Mouse (Mus musculus): Measurements from ENCODE around the gene Dennd1a. TPM values are rescaled to one million over a fixed set of nuclear protein-coding genes. Genes with fewer than 3 reads are reported as not detected.
A peak's percentile ranks its signal among the peaks of the same experiment; 100 is the strongest.

Dennd1a gene
- polyA plus RNA-seq, 1 experiment from 2014 or later: 18.1 TPM

DNA sequence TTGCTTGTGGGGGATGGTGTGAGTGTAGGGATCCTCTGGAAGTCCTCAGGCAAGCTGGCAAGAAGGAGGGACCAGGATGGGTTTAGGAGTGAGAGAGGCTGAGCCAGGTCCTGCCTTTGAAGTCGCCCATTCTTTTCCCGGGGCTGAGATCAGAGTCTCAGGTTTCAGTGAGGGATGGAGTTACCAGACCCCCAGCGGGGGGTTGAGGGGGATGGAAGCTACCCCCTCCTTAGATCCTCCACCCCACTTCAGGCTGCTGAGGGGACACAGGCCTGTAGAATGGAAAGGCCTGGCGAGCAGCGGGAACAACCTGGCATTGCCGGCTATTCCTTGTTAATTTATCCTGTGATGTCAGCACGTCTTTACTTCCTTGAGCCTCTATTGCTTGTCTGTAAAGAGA, 505.2 kb downstream of the Dennd1a start:
- no peak for ATAC-seq (replicated peaks)
- H3K9ac ChIP-seq (replicated peaks): no peak overlapping the region
- no peak overlapping the region for H3K4me3 ChIP-seq
- WGBS: 12% methylated on average over 7 of the region's 7 CpGs
- H3K9me3 ChIP-seq: no peaks in the 10 kb centered on the region
- no peaks in the 10 kb centered on the region for H3K27me3 ChIP-seq
- no peaks in the 10 kb centered on the region for H3K36me3 ChIP-seq
- H3K4me1 ChIP-seq: peaks cover 51% of the 10 kb centered on the region
- no peak overlapping the region for H3K27ac ChIP-seq (replicated peaks)
- H3K4me2 ChIP-seq (replicated peaks): no peak overlapping the region

DNA sequence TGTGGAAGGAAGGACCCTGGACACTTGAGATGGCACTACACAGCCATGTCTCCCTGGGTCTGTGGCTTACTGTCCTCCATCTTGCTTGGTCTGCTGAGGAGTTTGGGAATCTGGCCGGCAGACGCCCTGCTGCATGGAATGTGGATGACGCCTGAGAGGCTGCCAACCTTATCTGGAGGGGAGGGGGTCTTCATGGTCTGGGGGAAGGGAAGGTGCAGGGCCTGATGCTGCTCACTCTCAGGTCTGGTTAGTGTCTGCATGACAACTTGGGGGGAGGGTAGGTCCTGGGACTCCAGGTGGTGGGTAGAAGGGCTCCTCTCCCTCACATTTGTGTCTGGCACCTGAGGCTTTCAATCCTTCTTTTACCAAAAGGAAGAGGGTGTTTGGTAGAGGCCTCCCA, 505.8 kb downstream of the Dennd1a start:
- no peak overlapping the region for H3K4me3 ChIP-seq
- no peak overlapping the region for H3K4me2 ChIP-seq (replicated peaks)
- no peaks in the 10 kb centered on the region for H3K36me3 ChIP-seq
- H3K4me1 ChIP-seq: peaks cover 54% of the 10 kb centered on the region
- H3K9me3 ChIP-seq: no peaks in the 10 kb centered on the region
- H3K27ac ChIP-seq (replicated peaks): no peak overlapping the region
- WGBS: 27% methylated on average over 3 of the region's 3 CpGs
- no peak overlapping the region for H3K9ac ChIP-seq (replicated peaks)
- no peak for ATAC-seq (replicated peaks)
- H3K27me3 ChIP-seq: no peaks in the 10 kb centered on the region

- H3K4me2 ChIP-seq (replicated peaks): peak overlapping the region; percentile 39
- H3K27me3 ChIP-seq: no peaks in the 10 kb centered on the region
- H3K9ac ChIP-seq (replicated peaks): peak overlapping the region; percentile 27; the same call in 1 of the 2 replicates
- peaks cover 61% of the 10 kb centered on the region for H3K4me1 ChIP-seq
- no peaks in the 10 kb centered on the region for H3K9me3 ChIP-seq
- peak overlapping the region; percentile 26 for H3K4me3 ChIP-seq
- peak; percentile 26 for ATAC-seq (replicated peaks)
- no peaks in the 10 kb centered on the region for H3K36me3 ChIP-seq
- 2% methylated on average over 14 of the region's 14 CpGs for WGBS
- peak overlapping the region; percentile 25; the same call in 1 of the 2 replicates for H3K27ac ChIP-seq (replicated peaks)
These were observed 506.8 kb downstream of the Dennd1a start for GRCm38 (mm10) chr2:37780270-37780929.

DNA sequence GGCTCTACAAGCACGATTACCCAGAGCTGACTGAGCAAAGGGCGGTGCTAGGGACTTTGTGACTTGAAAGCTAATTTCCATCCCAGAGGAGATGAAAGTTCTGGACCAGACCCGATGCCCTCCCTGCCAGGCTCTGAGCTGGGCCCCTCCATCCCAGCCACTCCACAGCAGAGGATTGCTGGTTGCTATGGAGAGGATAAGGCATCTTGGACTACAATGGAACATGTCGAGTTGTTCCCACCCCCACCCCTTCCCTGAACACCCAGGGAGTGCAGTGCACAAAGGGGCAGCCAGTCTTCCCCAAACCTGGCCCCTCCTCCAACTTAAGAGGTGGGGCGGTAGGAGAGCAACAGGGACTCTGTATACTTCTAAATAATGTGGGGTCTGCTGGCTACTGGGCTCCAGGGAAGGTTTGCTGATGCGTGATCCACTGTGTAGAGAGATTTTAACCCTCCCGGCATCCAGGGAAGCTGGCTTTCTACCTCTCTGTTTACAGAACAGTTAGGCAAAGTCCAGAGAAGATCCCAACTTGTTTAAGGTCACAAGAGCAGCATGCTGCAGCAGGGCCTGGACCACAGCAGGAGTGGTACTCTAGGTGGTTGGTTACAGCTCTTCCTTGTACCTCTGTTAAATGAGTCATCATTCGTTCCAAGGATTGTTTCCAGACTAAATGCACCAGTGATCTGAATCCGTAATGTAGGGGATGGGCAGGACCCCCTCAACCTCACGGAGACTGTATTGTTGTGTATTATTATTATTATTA, 509.1 kb downstream of the Dennd1a start:
- H3K4me2 ChIP-seq (replicated peaks): peak overlapping the region; percentile 40

GRCm38 (mm10) chr2:37776611-37777411, 510.4 kb downstream of the Dennd1a start:
- peak overlapping the region; percentile 33 for H3K4me3 ChIP-seq
- H3K9ac ChIP-seq (replicated peaks): peak overlapping the region; percentile 37
- H3K36me3 ChIP-seq: no peaks in the 10 kb centered on the region
- H3K4me2 ChIP-seq (replicated peaks): peak overlapping the region; percentile 40
- H3K27me3 ChIP-seq: no peaks in the 10 kb centered on the region
- 5% methylated on average over 20 of the region's 20 CpGs for WGBS
- H3K9me3 ChIP-seq: no peaks in the 10 kb centered on the region
- H3K27ac ChIP-seq (replicated peaks): peak overlapping the region; percentile 76
- peak; percentile 7; the same call in 1 of the 2 replicates for ATAC-seq (replicated peaks)
- H3K4me1 ChIP-seq: peaks cover 61% of the 10 kb centered on the region

More for the DNA sequence above, 509.1 kb downstream of the Dennd1a start:
- peak overlapping the region; percentile 76 for H3K27ac ChIP-seq (replicated peaks)
- H3K4me1 ChIP-seq: peaks cover 61% of the 10 kb centered on the region
- ATAC-seq (replicated peaks): peak; percentile 70
- 0 out of 2 replicates have a peak overlapping the region, but pooled peaks have one; percentile 8 for H3K9ac ChIP-seq (replicated peaks)
- H3K9me3 ChIP-seq: no peaks in the 10 kb centered on the region
- WGBS: 9% methylated on average over 10 of the region's 10 CpGs
- no peaks in the 10 kb centered on the region for H3K36me3 ChIP-seq
- H3K27me3 ChIP-seq: no peaks in the 10 kb centered on the region
- peak overlapping the region; percentile 33 for H3K4me3 ChIP-seq

- Histone ChIP-seq H3K27me3 (no peaks in the 10 kb centered on the region), H3K4me2 (replicated peaks) (peak within 1 kb of the TSS; percentile 40), H3K4me1 (peaks cover 58% of the 10 kb centered on the region), H3K9me3 (no peaks in the 10 kb centered on the region), H3K9ac (replicated peaks) (peak within 1 kb of the TSS; percentile 37), H3K27ac (replicated peaks) (peak within 1 kb of the TSS; percentile 76), H3K4me3 (peak within 1 kb of the TSS; percentile 33), H3K36me3 (no peaks in the 10 kb centered on the region)
- WGBS: 4% methylated on average over 16 of the region's 18 CpGs
- peak; percentile 6; the same call in 1 of the 2 replicates for ATAC-seq (replicated peaks)
These were observed 511.2 kb downstream of the Dennd1a start, which contains the start of gene Crb2 for GRCm38 (mm10) chr2:37776016-37776415. Crb2 (plus strand) TSS chr2:37776249.

DNA sequence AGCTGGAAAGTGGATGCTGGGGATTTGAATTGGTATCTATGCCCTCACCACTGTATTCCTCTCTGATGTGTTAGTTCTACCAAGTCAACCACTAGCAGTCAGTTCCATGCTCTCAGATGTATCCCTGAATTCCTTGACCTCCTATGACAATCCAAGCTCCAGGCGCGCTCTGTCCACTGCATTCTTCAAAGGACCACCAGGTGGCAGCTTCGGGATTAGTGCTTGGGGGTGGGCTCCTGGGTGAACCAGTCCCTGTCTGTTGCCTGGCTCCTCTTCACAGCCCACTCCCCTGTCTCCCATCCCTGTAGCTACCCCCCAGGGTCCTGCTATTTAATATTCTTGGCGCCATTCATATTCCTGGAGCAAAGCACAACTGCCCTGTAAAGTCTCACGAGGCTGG, 512.6 kb downstream of the Dennd1a start:
- Histone ChIP-seq H3K4me2 (replicated peaks) (no peak overlapping the region), H3K9ac (replicated peaks) (no peak overlapping the region), H3K4me3 (no peak overlapping the region), H3K36me3 (no peaks in the 10 kb centered on the region), H3K9me3 (no peaks in the 10 kb centered on the region), H3K27ac (replicated peaks) (0 out of 2 replicates have a peak overlapping the region, but pooled peaks have one; percentile 4), H3K4me1 (peaks cover 46% of the 10 kb centered on the region), H3K27me3 (no peaks in the 10 kb centered on the region)
- no peak for ATAC-seq (replicated peaks)
- WGBS: 9% methylated on average over 5 of the region's 5 CpGs

- Histone ChIP-seq H3K4me1 (peaks cover 36% of the 10 kb centered on the region), H3K4me2 (replicated peaks) (peak overlapping the region; percentile 51), H3K9ac (replicated peaks) (peak overlapping the region; percentile 47), H3K4me3 (peak overlapping the region; percentile 43), H3K27me3 (no peaks in the 10 kb centered on the region), H3K27ac (replicated peaks) (peak overlapping the region; percentile 68), H3K9me3 (no peaks in the 10 kb centered on the region), H3K36me3 (no peaks in the 10 kb centered on the region)
- peak; percentile 53 for ATAC-seq (replicated peaks)
- WGBS: under 1% methylated on average over 18 of the region's 18 CpGs
These were observed 515.4 kb downstream of the Dennd1a start for GRCm38 (mm10) chr2:37771618-37772285.

DNA sequence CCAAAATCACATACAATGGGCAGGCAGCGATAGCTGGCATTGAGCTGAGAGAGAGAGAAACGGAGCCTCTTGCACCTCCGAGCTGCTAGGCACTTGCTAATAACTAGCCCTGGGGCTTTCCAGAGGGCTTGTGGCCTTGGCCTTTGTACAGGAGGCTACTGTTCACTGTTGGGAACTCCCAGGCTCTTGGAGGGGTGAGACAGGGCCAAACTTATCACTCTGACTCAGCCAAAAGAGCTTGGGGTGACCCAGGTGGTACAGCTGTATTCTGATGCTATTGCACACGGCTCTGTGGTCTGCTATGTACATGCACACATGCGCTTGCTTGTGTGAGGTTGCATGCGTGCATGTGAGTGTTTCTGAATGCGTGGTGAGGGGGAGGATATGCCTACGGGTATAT, 517.4 kb downstream of the Dennd1a start:
- 80% methylated on average over 8 of the region's 8 CpGs for WGBS
- no peak overlapping the region for H3K27ac ChIP-seq (replicated peaks)
- H3K27me3 ChIP-seq: no peaks in the 10 kb centered on the region
- no peak for ATAC-seq (replicated peaks)
- H3K9me3 ChIP-seq: no peaks in the 10 kb centered on the region
- H3K4me1 ChIP-seq: peaks cover 40% of the 10 kb centered on the region
- H3K4me3 ChIP-seq: no peak overlapping the region
- no peak overlapping the region for H3K4me2 ChIP-seq (replicated peaks)
- H3K36me3 ChIP-seq: no peaks in the 10 kb centered on the region
- H3K9ac ChIP-seq (replicated peaks): no peak overlapping the region

DNA sequence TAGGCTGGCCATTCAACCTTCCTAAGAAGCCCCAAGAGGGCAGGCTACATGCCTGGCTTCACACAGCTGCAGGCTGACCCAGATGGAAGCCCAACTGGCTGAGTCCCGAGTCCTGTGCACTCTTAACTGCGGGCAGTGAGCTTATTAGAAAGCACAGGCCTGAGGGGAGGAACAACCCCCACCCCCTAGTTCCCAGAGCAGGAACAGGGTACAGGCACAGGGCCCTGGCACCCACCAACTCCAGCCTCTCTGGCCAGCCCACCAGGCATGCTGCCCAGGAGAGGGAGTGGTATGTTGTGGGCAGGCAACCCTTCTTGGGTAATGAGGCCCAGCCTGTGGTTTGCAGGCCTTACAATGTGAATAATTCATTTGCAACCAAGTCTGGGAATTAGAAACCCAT, 518.3 kb downstream of the Dennd1a start:
- Histone ChIP-seq H3K9me3 (no peaks in the 10 kb centered on the region), H3K4me3 (no peak overlapping the region), H3K27ac (replicated peaks) (no peak overlapping the region), H3K36me3 (no peaks in the 10 kb centered on the region), H3K4me2 (replicated peaks) (no peak overlapping the region), H3K27me3 (no peaks in the 10 kb centered on the region), H3K4me1 (peaks cover 40% of the 10 kb centered on the region), H3K9ac (replicated peaks) (no peak overlapping the region)
- ATAC-seq (replicated peaks): peak; percentile 62
- 18% methylated on average over 2 of the region's 2 CpGs for WGBS

GRCm38 (mm10) chr2:37767739-37768138, 519.5 kb downstream of the Dennd1a start:
- Histone ChIP-seq H3K4me3 (no peak overlapping the region), H3K4me1 (peaks cover 40% of the 10 kb centered on the region), H3K9me3 (no peaks in the 10 kb centered on the region), H3K4me2 (replicated peaks) (no peak overlapping the region), H3K27ac (replicated peaks) (no peak overlapping the region), H3K9ac (replicated peaks) (no peak overlapping the region), H3K36me3 (no peaks in the 10 kb centered on the region), H3K27me3 (no peaks in the 10 kb centered on the region)
- no peak for ATAC-seq (replicated peaks)
- 69% methylated on average over 3 of the region's 3 CpGs for WGBS

Measured in forebrain, embryonic 15.5 days (tissue).